Mouse (Mus musculus) liver, adult 10 weeks (tissue): Measurements from ENCODE around the gene Hdac2. TPM values are rescaled to one million over a fixed set of nuclear protein-coding genes. Genes with fewer than 3 reads are reported as not detected.

Experiments used
- polyA plus RNA-seq: library from polyadenylated mRNA; stranded (reverse); fragments of 350-450 nt; fragmentation: Illumina TruSeq; extraction: RNeasy Lipid Tissue Mini Kit (QIAGEN cat#74804); gene quantifications from one replicate; pipeline ENCODE4 v1.2.3, GENCODE M21; 2014; ENCODE audit warnings: low read depth, low replicate concordance

The Hdac2 gene
- polyA plus RNA-seq: 60.1 TPM

GRCm38 (mm10) chr10:36974086-36974675 lies at the start of gene Hdac2:
Hdac2 (plus strand) TSS chr10:36974544.

Other genes starting within 250 kb of the Hdac2 start
- 24.5 TPM for gene Marcks, start 164.4 kb downstream of the Hdac2 start, polyA plus RNA-seq